In genomic region chr15:21885181-21885580, GRCm38 (mm10) we compare ENCODE assay signal across 8 mouse cellular contexts.
DNase-seq lines count a peak whose midpoint lies in the region; ATAC-seq and TF ChIP-seq lines count a peak whose summit lies in the region.

No protein-coding gene starts in this region.

- in situ Hi-C loops in CH12.LX (cut with MboI; ENCODE audit: low pct_ligation_motif_present, low pct_unique_long_range_greater_than_20kb, low sequenced_read_pairs), result no loop called here

- no peak overlapping the region for H3K4me3 ChIP-seq in gastrocnemius, adult 2 months
- no peak overlapping the region for H3K4me3 ChIP-seq in CH12.LX (replicated peaks in 1 of 3; ENCODE audit: low read depth in 2 of 3, low read length in 2 of 3, poor library complexity in 1 of 3)
- no peak overlapping the region for H3K4me3 ChIP-seq in cerebellum, adult 2 months (replicated peaks; ENCODE audit: insufficient read depth, low read depth, low read length)
- H3K4me3 ChIP-seq in forebrain, postnatal 0 days (ENCODE audit: low read depth, low read length), result no peak overlapping the region
- no peak overlapping the region for H3K4me3 ChIP-seq in layer of hippocampus, adult 2 months

- H3K27ac ChIP-seq in gastrocnemius, adult 2 months, result no peak overlapping the region
- H3K27ac ChIP-seq in CH12.LX (ENCODE audit: insufficient read depth, low read depth), result no peak overlapping the region
- no peak overlapping the region for H3K27ac ChIP-seq in cerebellum, adult 2 months (ENCODE audit: insufficient read depth, low read length)
- no peak overlapping the region for H3K27ac ChIP-seq in forebrain, postnatal 0 days (ENCODE audit: low read depth, low read length)
- no peak overlapping the region for H3K27ac ChIP-seq in layer of hippocampus, adult 2 months

- TF ChIP-seq POLR2A in CH12.LX (IDR thresholded peaks at IDR 0.05; ENCODE audit: low read depth, low read length), result no peak
- TF ChIP-seq POLR2A in cerebellum, adult 2 months (IDR thresholded peaks at IDR 0.05; ENCODE audit: borderline replicate concordance, insufficient read depth, low read length), result no peak

- no peak overlapping the region for H3K9ac ChIP-seq in CH12.LX (ENCODE audit: insufficient read depth, low read depth)
- no peak overlapping the region for H3K9ac ChIP-seq in forebrain, postnatal 0 days

- 35% methylated on average over 2 of the region's 2 CpGs for WGBS in cerebellum, adult 2 months
- 35% methylated on average over 2 of the region's 2 CpGs for WGBS in forebrain, postnatal 0 days

- H3K27me3 ChIP-seq in CH12.LX (replicated peaks), result no peaks in the 10 kb centered on the region
- no peaks in the 10 kb centered on the region for H3K27me3 ChIP-seq in cerebellum, adult 2 months (ENCODE audit: control insufficient read depth, insufficient read depth, low read length)
- no peaks in the 10 kb centered on the region for H3K27me3 ChIP-seq in forebrain, postnatal 0 days (ENCODE audit: insufficient read depth, low read length)

- intact Hi-C loops in gastrocnemius, adult 2 months (cut with DNase I), result no loop called here

- H3K36me3 ChIP-seq in CH12.LX (replicated peaks in 1 of 2; ENCODE audit: control insufficient read depth in 1 of 2, insufficient read depth in 1 of 2, low read length in 1 of 2), result no peaks in the 10 kb centered on the region
- no peaks in the 10 kb centered on the region for H3K36me3 ChIP-seq in forebrain, postnatal 0 days (ENCODE audit: insufficient read depth)

- peak; percentile 74 for TF ChIP-seq CTCF in gastrocnemius, adult 2 months (IDR thresholded peaks at IDR 0.05)
- TF ChIP-seq CTCF in CH12.LX (conservative IDR thresholded peaks at IDR 0.05 in 1 of 2, IDR thresholded peaks at IDR 0.05 in 1 of 2; ENCODE audit: low read depth in 2 of 2, low read length in 2 of 2), result peak; percentile 63 to 74
- TF ChIP-seq CTCF in cerebellum, adult 2 months (IDR thresholded peaks at IDR 0.05; ENCODE audit: borderline replicate concordance, insufficient read depth, low read depth, low read length), result peak; percentile 64; the same call in 1 of the 2 replicates
- peak; percentile 87 for TF ChIP-seq CTCF in forebrain, postnatal 0 days (IDR thresholded peaks at IDR 0.05; ENCODE audit: low read depth)
- peak; percentile 95 for TF ChIP-seq CTCF in layer of hippocampus, adult 2 months (conservative IDR thresholded peaks at IDR 0.05)

- no peak for TF ChIP-seq EP300 in CH12.LX (IDR thresholded peaks at IDR 0.05; ENCODE audit: low read length)

- ATAC-seq in forebrain, postnatal 0 days, result peak; percentile 43; the same call in 1 of the 2 replicates
- ATAC-seq in megakaryocyte-erythroid progenitor cell, adult 5-6 weeks (replicated peaks; ENCODE audit: low FRiP score, low TSS enrichment, poor library complexity, severe bottlenecking), result no peak

- DNase-seq in gastrocnemius, adult 2 months, result no peak
- no peak for DNase-seq in gastrocnemius, postnatal 25 days
- DNase-seq in CH12.LX (ENCODE audit: extremely low read depth), result peak; percentile 58
- peak; percentile 39 to 70 for DNase-seq in cerebellum, adult 2 months
- peak; percentile 81 for DNase-seq in forebrain, postnatal 0 days
- peak; percentile 43 to 79 for DNase-seq in layer of hippocampus, adult 2 months (ENCODE audit: low spot score in 2 of 2)
- DNase-seq in mesoderm, embryonic 11.5 days (ENCODE audit: low read depth, low spot score), result peak; percentile 57

- H3K4me1 ChIP-seq in CH12.LX (ENCODE audit: control insufficient read depth in 1 of 2, insufficient read depth in 2 of 2), result no peaks in the 10 kb centered on the region
- no peaks in the 10 kb centered on the region for H3K4me1 ChIP-seq in cerebellum, adult 2 months (ENCODE audit: control insufficient read depth, insufficient read depth, low read length)
- no peaks in the 10 kb centered on the region for H3K4me1 ChIP-seq in forebrain, postnatal 0 days (ENCODE audit: insufficient read depth)

- dilution Hi-C loops in CH12.LX (cut with MboI; ENCODE audit: extremely low pct_ligation_motif_present, extremely low pct_unique_long_range_greater_than_20kb, low sequenced_read_pairs), result no loop called here

- peaks cover 13% of the 10 kb centered on the region for H3K9me3 ChIP-seq in CH12.LX (replicated peaks; ENCODE audit: low read length)
- H3K9me3 ChIP-seq in forebrain, postnatal 0 days (ENCODE audit: low read length), result no peaks in the 10 kb centered on the region

- H3K79me2 ChIP-seq in CH12.LX (replicated peaks; ENCODE audit: control insufficient read depth, extremely low read depth, insufficient read depth, poor library complexity, severe bottlenecking), result no peaks in the 10 kb centered on the region

- no peak overlapping the region for H3K4me2 ChIP-seq in CH12.LX (ENCODE audit: insufficient read depth, low read depth, poor library complexity, severe bottlenecking)
- no peak overlapping the region for H3K4me2 ChIP-seq in forebrain, postnatal 0 days (ENCODE audit: low read depth)

- peak; percentile 47 for TF ChIP-seq RAD21 in CH12.LX (IDR thresholded peaks at IDR 0.05; ENCODE audit: low read depth, low read length)

TF ChIP-seq in CH12.LX, 34 proteins besides CTCF, POLR2A, EP300 and RAD21:
- TF ChIP-seq HCFC1 (IDR thresholded peaks at IDR 0.05; ENCODE audit: low read depth, low read length) (no peak), SMC3 (IDR thresholded peaks at IDR 0.05; ENCODE audit: low read depth, low read length) (peak; percentile 48), CHD1 (IDR thresholded peaks at IDR 0.05; ENCODE audit: low read depth, low read length) (no peak), JUND (conservative IDR thresholded peaks at IDR 0.05; ENCODE audit: low read depth, low read length) (no peak), ZMIZ1 (IDR thresholded peaks at IDR 0.05; ENCODE audit: low read depth, low read length) (no peak), IRF4 (IDR thresholded peaks at IDR 0.05; ENCODE audit: low read depth, low read length) (no peak), USF2 (conservative IDR thresholded peaks at IDR 0.05; ENCODE audit: low read depth, low read length) (no peak), PAX5 (IDR thresholded peaks at IDR 0.05; ENCODE audit: low read length) (no peak), KAT2A (IDR thresholded peaks at IDR 0.05; ENCODE audit: insufficient replicate concordance, low read length) (no peak)

Comparison
In these comparisons a context has a peak if more than half of its experiments do, and no peak if none do; other contexts are left out.
1. DNase-seq: peak in CH12.LX (single experiment), cerebellum, adult 2 months (2 of 2), forebrain, postnatal 0 days (single experiment), layer of hippocampus, adult 2 months (2 of 2) and mesoderm, embryonic 11.5 days (single experiment); none in gastrocnemius, adult 2 months (single experiment) and gastrocnemius, postnatal 25 days (single experiment).
2. Peak in every context shown above with its lines, with median percentiles within 50 percentile points of each other: CTCF ChIP-seq.